ENCODE assay signal across 11 mouse cellular contexts in the genomic region with DNA sequence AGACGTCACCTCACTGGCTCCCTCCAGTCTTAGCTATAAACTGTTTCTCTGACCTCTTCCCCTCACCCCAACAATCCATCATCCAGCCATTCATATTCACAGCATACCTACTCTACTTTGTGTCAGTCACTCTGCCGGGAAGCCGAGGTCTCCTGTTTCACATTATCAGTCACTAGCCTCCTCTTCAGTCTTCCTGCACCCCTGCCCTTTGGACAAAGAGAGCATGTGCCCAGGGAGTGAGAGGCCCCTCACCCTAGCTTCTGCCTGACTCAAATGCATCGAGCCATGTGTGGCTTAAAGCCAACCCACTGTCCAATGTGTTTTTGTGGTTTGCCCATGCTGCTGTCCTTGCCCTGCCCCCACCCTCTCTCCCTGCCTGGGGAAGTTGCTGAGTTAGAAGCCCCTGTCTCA. TPM values are rescaled to one million over a fixed set of nuclear protein-coding genes. Genes with fewer than 3 reads are reported as not detected.
DNase-seq lines count a peak whose midpoint lies in the region; ATAC-seq lines count a peak whose summit lies in the region.
"Had no signal": no experiment of that assay in that cellular context is flagged by ENCODE, and none has a peak within 500 bp of the region (broad histone marks: within the 10 kb centered on the region; RNA-seq: fewer than 3 reads in every experiment).

No protein-coding gene starts in this region.

- H3K27me3 ChIP-seq in embryonic facial prominence, embryonic 12.5 days, result no peaks in the 10 kb centered on the region
- H3K27me3 ChIP-seq in liver, embryonic 16.5 days (ENCODE audit: control insufficient read depth, insufficient read depth, low read depth, low read length), result no peaks in the 10 kb centered on the region
- H3K27me3 ChIP-seq in forebrain, embryonic 16.5 days (replicated peaks; ENCODE audit: control insufficient read depth, insufficient read depth, low read length), result no peaks in the 10 kb centered on the region
- H3K27me3 ChIP-seq: embryonic facial prominence, embryonic 15.5 days had no signal

- H3K27ac ChIP-seq in embryonic facial prominence, embryonic 12.5 days, result no peak overlapping the region
- H3K27ac ChIP-seq in liver, embryonic 16.5 days (ENCODE audit: low read length), result no peak overlapping the region
- H3K27ac ChIP-seq in forebrain, embryonic 16.5 days (ENCODE audit: low read length), result no peak overlapping the region
- H3K27ac ChIP-seq: embryonic facial prominence, embryonic 15.5 days had no signal

- no peak overlapping the region for H3K9ac ChIP-seq in embryonic facial prominence, embryonic 12.5 days
- no peak overlapping the region for H3K9ac ChIP-seq in liver, embryonic 16.5 days (ENCODE audit: low read depth, low read length)
- no peak overlapping the region for H3K9ac ChIP-seq in forebrain, embryonic 16.5 days (replicated peaks; ENCODE audit: low read depth, low read length)
- H3K9ac ChIP-seq: embryonic facial prominence, embryonic 15.5 days had no signal

- H3K4me2 ChIP-seq in embryonic facial prominence, embryonic 12.5 days (replicated peaks), result no peak overlapping the region
- no peak overlapping the region for H3K4me2 ChIP-seq in liver, embryonic 16.5 days (ENCODE audit: low read depth, low read length)
- no peak overlapping the region for H3K4me2 ChIP-seq in forebrain, embryonic 16.5 days (ENCODE audit: low read length)
- H3K4me2 ChIP-seq: embryonic facial prominence, embryonic 15.5 days had no signal

- DNase-seq in adrenal gland, adult 2 months, result peak; percentile 19
- no peak for DNase-seq in adrenal gland, postnatal 10 days
- DNase-seq in left cerebral cortex, postnatal 4 days, result peak; percentile 61
- no peak for DNase-seq in left cerebral cortex, adult 8-10 months (ENCODE audit: low spot score in 2 of 2)
- no peak for DNase-seq in ovary, adult 18-20 months (ENCODE audit: low spot score)

- H3K4me3 ChIP-seq in embryonic facial prominence, embryonic 12.5 days, result no peak overlapping the region
- no peak overlapping the region for H3K4me3 ChIP-seq in liver, embryonic 16.5 days (ENCODE audit: low read depth, low read length)
- no peak overlapping the region for H3K4me3 ChIP-seq in forebrain, embryonic 16.5 days (replicated peaks; ENCODE audit: low read length)
- H3K4me3 ChIP-seq: embryonic facial prominence, embryonic 15.5 days had no signal

- H3K36me3 ChIP-seq in embryonic facial prominence, embryonic 12.5 days, result no peaks in the 10 kb centered on the region
- no peaks in the 10 kb centered on the region for H3K36me3 ChIP-seq in liver, embryonic 16.5 days (ENCODE audit: control insufficient read depth, insufficient read depth)
- H3K36me3 ChIP-seq in forebrain, embryonic 16.5 days (ENCODE audit: control insufficient read depth, insufficient read depth), result no peaks in the 10 kb centered on the region
- H3K36me3 ChIP-seq: embryonic facial prominence, embryonic 15.5 days had no signal

- intact Hi-C loops in left cerebral cortex, postnatal 4 days (cut with DNase I), result no loop called here

- H3K4me1 ChIP-seq in embryonic facial prominence, embryonic 12.5 days, result peaks cover under 1% of the 10 kb centered on the region; the same call in 1 of the 2 replicates
- no peaks in the 10 kb centered on the region; the same call in 1 of the 2 replicates for H3K4me1 ChIP-seq in liver, embryonic 16.5 days (ENCODE audit: control insufficient read depth, low read depth, low read length)
- H3K4me1 ChIP-seq in forebrain, embryonic 16.5 days (replicated peaks; ENCODE audit: control insufficient read depth, insufficient read depth, low read length), result peaks cover 9% of the 10 kb centered on the region

- WGBS in embryonic facial prominence, embryonic 12.5 days, result 25% methylated on average over 4 of the region's 4 CpGs
- 14% methylated on average over 4 of the region's 4 CpGs for WGBS in liver, embryonic 16.5 days (ENCODE audit: insufficient replicate concordance)
- WGBS in forebrain, embryonic 16.5 days, result 49% methylated on average over 4 of the region's 4 CpGs

- no peaks in the 10 kb centered on the region for H3K9me3 ChIP-seq in embryonic facial prominence, embryonic 12.5 days
- H3K9me3 ChIP-seq in liver, embryonic 16.5 days (replicated peaks; ENCODE audit: control insufficient read depth, low read length), result no peaks in the 10 kb centered on the region
- H3K9me3 ChIP-seq in forebrain, embryonic 16.5 days (ENCODE audit: control insufficient read depth, low read length), result no peaks in the 10 kb centered on the region
- H3K9me3 ChIP-seq: embryonic facial prominence, embryonic 15.5 days had no signal

- ATAC-seq in embryonic facial prominence, embryonic 12.5 days (ENCODE audit: insufficient number of reproducible peaks, insufficient read depth, low FRiP score, low TSS enrichment), result 0 out of 2 replicates have a peak, but pooled peaks have one; percentile 22
- ATAC-seq in liver, embryonic 16.5 days (ENCODE audit: low read depth), result peak; percentile 65
- no peak for ATAC-seq in forebrain, embryonic 16.5 days
- ATAC-seq: inflammation-experienced regulatory T-cells, adult 6 months had no signal

RNA-seq across cellular contexts. Expression of a gene that starts 28.2 kb away (rescaled TPM):
- 1 to 10 TPM; 5.4 to 5.8 TPM for total RNA-seq in adrenal gland, adult 2 months (2021)
- 2.8 and 3.7 TPM in 2 replicates for polyA plus RNA-seq in adrenal gland, adult 2 months (2012; rRNA removed)
- total RNA-seq in adrenal gland, postnatal 10 days (2021), result 10 to 100 TPM; 12.7 to 21.0 TPM
- 100 to 1,000 TPM; 223 to 225 TPM for total RNA-seq in left cerebral cortex, postnatal 4 days (2021)
- 10 to 100 TPM; 77.8 to 89.9 (median 85.9) TPM for total RNA-seq in left cerebral cortex, adult 8-10 months (2022)
- 17.6 and 19.6 TPM in 2 replicates for polyA plus RNA-seq in embryonic facial prominence, embryonic 12.5 days (2016; fragmentation: Nextera tagmentation; extraction: Ambion mirVana)
- 3.2 and 3.4 TPM in 2 replicates for polyA plus RNA-seq in liver, embryonic 16.5 days (2015; fragmentation: Nextera tagmentation; extraction: Ambion mirVana)
- polyA plus RNA-seq in forebrain, embryonic 16.5 days (2015; fragmentation: Nextera tagmentation; extraction: Ambion mirVana), result 217 and 239 TPM in 2 replicates
- total RNA-seq: megakaryocyte-erythroid progenitor cell, adult 5-6 weeks had no signal

Comparison
In these comparisons a context has a peak if more than half of its experiments do, and no peak if none do; other contexts are left out.
1. DNase-seq: peak in adrenal gland, adult 2 months (single experiment) and left cerebral cortex, postnatal 4 days (single experiment); none in adrenal gland, postnatal 10 days (single experiment), left cerebral cortex, adult 8-10 months (0 of 2) and ovary, adult 18-20 months (single experiment).